Mouse (Mus musculus) embryo, embryonic 11 days (tissue): ENCODE measurements around the gene Pde11a.

Experiments used
- DNase-seq: peaks from one replicate; pipeline ENCODE4 v3.0.0-alpha.2; 2015

Pde11a gene

GRCm38 (mm10) chr2:76088413-76088812, 250.2 kb downstream of the Pde11a start:
- no peak for DNase-seq

- DNase-seq = no peak
Measured at GRCm38 (mm10) chr2:76087170-76087569, 251.4 kb downstream of the Pde11a start.

GRCm38 (mm10) chr2:76084982-76085381, 253.6 kb downstream of the Pde11a start:
- no peak for DNase-seq

- DNase-seq = no peak
Measured at GRCm38 (mm10) chr2:76083901-76084300, 254.7 kb downstream of the Pde11a start.

- no peak for DNase-seq
Measured at GRCm38 (mm10) chr2:76083396-76083795, 255.2 kb downstream of the Pde11a start.

GRCm38 (mm10) chr2:76081991-76082390, 256.6 kb downstream of the Pde11a start:
- DNase-seq = no peak

- DNase-seq = no peak
Measured at GRCm38 (mm10) chr2:76080549-76080948, 258.0 kb downstream of the Pde11a start.

GRCm38 (mm10) chr2:76076838-76077237, 261.7 kb downstream of the Pde11a start:
- DNase-seq = no peak

GRCm38 (mm10) chr2:76076047-76076446, 262.5 kb downstream of the Pde11a start:
- DNase-seq = no peak

- no peak for DNase-seq
Measured at GRCm38 (mm10) chr2:76073079-76073478, 265.5 kb downstream of the Pde11a start.

GRCm38 (mm10) chr2:76070432-76071306, 267.9 kb downstream of the Pde11a start:
- DNase-seq = peak; percentile 92

- DNase-seq = no peak
Measured at GRCm38 (mm10) chr2:76069238-76069637, 269.3 kb downstream of the Pde11a start.

- no peak for DNase-seq
Measured at GRCm38 (mm10) chr2:76068155-76068554, 270.4 kb downstream of the Pde11a start.

- DNase-seq = no peak
Measured at GRCm38 (mm10) chr2:76067144-76067543, 271.4 kb downstream of the Pde11a start.

GRCm38 (mm10) chr2:76065292-76065691, 273.3 kb downstream of the Pde11a start:
- no peak for DNase-seq

GRCm38 (mm10) chr2:76064078-76064477, 274.5 kb downstream of the Pde11a start:
- DNase-seq = peak; percentile 71

- no peak for DNase-seq
Measured at GRCm38 (mm10) chr2:76060207-76060606, 278.4 kb downstream of the Pde11a start.

- DNase-seq = peak; percentile 38
Measured at GRCm38 (mm10) chr2:76059595-76059994, 279.0 kb downstream of the Pde11a start.

- DNase-seq = no peak
Measured at GRCm38 (mm10) chr2:76058661-76059467, 279.7 kb downstream of the Pde11a start.

- no peak for DNase-seq
Measured at GRCm38 (mm10) chr2:76057555-76057954, 281.0 kb downstream of the Pde11a start.

GRCm38 (mm10) chr2:76053748-76054331, 284.7 kb downstream of the Pde11a start:
- DNase-seq = no peak

- DNase-seq = no peak
Measured at GRCm38 (mm10) chr2:76052897-76053505, 285.6 kb downstream of the Pde11a start.

- DNase-seq = no peak
Measured at GRCm38 (mm10) chr2:76051385-76051784, 287.2 kb downstream of the Pde11a start.
